Mouse (Mus musculus) lung, adult 2 months (tissue): ENCODE measurements around the gene Atp5g2.

Experiments
- CTCF ChIP-seq: fragments of 200-500 bp; IDR thresholded peaks from 2 replicates; pipeline ENCODE4 v1.5.1; 2011; ENCODE audit warnings: mild to moderate bottlenecking, low read length, control low read depth; ENCODE audit not compliant: insufficient read depth
- POLR2A ChIP-seq: fragments of 200-500 bp; IDR thresholded peaks from 2 replicates; pipeline ENCODE4 v1.6.1; 2011; ENCODE audit warnings: low read depth, mild to moderate bottlenecking, control low read depth, low read length, borderline replicate concordance; ENCODE audit errors: extremely low read depth

DNA sequence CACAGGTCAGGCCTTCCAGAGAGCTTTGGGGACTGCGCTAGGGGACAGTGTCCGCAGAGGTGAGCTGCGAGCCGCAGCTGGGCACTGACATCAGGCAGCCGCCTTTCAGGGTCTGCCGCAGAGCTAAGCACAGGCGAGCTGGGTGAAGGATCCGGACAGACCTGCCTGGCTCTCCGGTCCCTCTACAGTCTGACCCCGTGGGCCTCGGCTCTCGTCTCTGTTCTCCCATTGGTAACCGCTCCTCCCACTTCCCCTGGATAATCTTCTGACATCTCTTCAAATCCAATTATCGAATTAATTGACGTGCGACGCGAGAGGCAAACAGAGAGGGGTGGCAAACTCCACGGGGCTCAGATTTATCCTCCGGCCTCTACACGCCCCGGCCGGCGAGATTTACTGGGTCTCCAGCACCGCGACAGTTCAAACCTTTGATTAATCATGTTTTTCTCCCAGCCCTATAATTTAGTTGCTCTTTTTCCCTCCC is 20.2 kb upstream of the Atp5g2 start:
- TF ChIP-seq CTCF (no peak), POLR2A (no peak)
